Mouse (Mus musculus) hematopoietic stem cell, adult 5-6 weeks (primary cell): Measurements from ENCODE around the gene Stil. TPM values are rescaled to one million over a fixed set of nuclear protein-coding genes. Genes with fewer than 3 reads are reported as not detected.
A peak's percentile ranks its signal among the peaks of the same experiment; 100 is the strongest.

Experiments used
- ATAC-seq, 2 experiments: fragments of 125-278 bp in 1 of 2; replicated peaks in 1 of 2; 2 replicates each; pipeline ENCODE4 v1.8.0; 2016 to 2017; ENCODE audit warnings: inconsistent platforms in 2 of 2, mild to moderate bottlenecking in 2 of 2, moderate number of reproducible peaks in 2 of 2, low read depth in 1 of 2, moderate TSS enrichment in 1 of 2; ENCODE audit not compliant: low FRiP score in 2 of 2, poor library complexity in 2 of 2, severe bottlenecking in 2 of 2, insufficient read depth in 1 of 2, low TSS enrichment in 1 of 2
- total RNA-seq: library from RNA; stranded (forward); fragments of 172-1452, 232-1000 nt; gene quantifications from 2 replicates; pipeline ENCODE4 v1.2.3, GENCODE M21; 2017

Stil gene
- total RNA-seq, 1 experiment from 2014 or later, result 12.1 TPM

- ATAC-seq, result peak; percentile 33 to 37
Measured at GRCm38 (mm10) chr4:115062875-115063517, 63.0 kb downstream of the Stil start.

DNA sequence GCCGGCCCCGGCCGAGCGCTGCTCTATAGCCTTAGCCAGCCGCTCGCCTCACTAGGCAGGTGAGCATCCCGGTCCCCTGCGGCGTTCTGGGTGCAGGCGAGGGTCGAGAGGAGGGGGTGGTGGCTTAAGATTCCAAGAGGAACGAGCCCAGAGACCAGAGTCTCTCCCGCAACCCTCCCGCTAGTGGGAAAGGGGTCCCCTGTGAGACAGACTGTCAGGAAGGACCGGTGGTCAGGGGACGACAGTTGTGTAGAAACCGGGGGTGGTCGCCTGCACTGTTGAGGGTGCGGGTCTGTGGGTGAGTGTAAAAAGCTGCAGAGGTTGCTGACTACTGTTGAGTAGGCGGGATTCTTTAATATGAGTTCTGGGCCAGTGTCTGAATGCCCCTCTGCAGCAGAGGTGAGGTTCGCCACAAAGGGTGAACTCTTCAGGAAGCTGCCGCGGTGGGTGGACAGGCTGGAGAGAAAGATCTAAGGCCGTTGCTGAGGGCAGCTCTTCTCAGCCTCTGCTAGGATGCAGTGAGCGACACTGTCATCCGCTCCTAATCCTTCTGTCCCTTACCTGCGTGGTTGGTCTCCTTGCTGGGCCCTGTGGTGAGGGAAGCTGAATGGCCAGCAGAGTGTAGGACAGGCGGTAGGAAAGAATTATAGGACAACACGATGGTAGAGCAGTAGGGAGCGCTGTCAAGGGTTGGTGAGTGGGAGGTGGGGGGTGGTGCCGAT lies 63.7 kb downstream of the Stil start:
- peak; percentile 8 to 24; a peak in 2 of 4 replicates for ATAC-seq

DNA sequence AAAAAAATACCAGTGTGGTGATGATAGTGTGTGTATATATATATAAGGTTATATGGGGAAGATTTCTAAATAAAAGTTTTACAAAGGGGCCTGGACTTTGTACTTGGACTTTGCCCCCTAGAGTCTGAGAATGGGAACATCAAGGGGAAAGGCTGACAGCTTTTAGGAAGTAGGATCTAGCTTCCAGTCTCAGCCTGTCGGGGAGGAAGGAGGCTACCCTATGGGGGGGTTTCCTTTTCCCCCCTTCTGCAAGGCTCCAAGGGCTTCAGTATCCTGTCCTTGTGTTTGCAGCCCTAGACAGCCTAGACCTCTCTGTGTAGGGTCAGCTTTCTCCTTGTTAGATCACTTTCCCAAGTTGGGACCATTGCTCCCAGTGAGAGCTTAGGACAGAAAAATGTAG lies 71.7 kb downstream of the Stil start:
- ATAC-seq, result peak; percentile 14 to 21; a peak in 1 of 4 replicates

- no peak for ATAC-seq
Measured at GRCm38 (mm10) chr4:115074789-115075188, 74.8 kb downstream of the Stil start.

GRCm38 (mm10) chr4:115075204-115075915 lies 75.4 kb downstream of the Stil start:
- peak; percentile 83 to 85 for ATAC-seq

DNA sequence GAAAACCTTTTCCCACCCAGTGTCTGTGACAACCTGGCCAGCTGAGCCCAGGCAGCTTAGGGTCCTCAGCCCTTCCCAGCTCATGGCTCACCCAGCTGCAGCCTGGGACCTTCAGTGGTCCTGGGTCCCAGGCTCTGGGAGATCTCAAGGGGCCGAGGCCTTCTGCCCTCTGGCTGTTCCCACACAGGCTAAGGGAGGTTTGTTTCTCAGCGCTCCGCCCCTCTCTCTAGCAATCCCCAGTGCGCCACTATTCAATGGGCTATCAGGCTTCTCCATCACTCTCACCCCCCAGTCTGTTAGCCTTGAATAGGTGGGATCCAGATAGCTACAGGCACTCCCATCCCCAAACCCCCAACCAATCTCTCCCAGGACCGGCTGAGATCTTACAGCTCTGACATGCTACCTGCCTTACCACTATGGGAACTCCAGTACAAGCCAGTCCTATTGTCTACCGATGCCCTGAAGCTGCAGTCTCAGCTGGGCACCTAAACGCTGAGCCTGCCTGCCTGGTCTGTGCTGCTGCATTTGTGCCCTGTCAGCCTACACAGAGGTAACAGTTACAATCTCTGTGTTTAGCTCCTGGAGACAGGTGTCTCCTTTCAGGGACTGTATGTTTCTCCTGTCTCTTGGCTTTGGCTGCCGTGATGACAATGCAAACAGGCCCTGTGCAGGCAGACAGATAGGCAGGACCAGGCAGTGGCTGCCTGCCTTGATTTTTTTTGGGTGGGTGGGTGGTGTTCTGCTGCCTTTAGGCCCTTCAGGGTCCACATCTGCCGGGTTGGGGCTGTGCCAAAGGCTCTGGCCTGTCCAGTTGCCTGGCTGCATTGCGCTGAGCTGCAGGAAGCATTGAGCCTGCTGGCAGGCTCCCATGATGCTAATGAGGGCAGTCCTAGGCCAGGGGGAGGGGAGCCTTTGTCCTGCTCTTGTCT lies 79.2 kb downstream of the Stil start:
- ATAC-seq, result no peak

- ATAC-seq, result no peak
Measured at GRCm38 (mm10) chr4:115079821-115080349, 79.9 kb downstream of the Stil start.

DNA sequence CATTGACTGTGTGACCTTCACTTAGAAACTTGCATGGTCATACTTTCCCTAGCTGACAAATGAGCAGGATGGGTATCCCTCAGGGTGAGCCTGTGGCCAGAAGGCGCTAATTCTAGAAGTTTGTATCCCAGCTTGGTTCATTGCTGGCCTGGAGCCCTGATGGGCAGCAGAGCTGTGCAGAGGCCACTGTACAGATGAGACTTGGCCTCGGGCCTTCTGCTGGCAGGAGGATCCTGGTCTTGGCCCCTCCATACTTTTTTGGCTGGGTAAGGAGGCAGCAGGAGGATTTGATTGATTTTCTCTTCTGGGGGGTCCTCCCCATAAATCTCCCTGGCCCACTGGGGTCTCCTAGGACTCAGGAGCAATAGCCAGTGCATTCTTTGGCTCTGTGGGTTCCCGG lies 83.1 kb downstream of the Stil start:
- ATAC-seq, result no peak

DNA sequence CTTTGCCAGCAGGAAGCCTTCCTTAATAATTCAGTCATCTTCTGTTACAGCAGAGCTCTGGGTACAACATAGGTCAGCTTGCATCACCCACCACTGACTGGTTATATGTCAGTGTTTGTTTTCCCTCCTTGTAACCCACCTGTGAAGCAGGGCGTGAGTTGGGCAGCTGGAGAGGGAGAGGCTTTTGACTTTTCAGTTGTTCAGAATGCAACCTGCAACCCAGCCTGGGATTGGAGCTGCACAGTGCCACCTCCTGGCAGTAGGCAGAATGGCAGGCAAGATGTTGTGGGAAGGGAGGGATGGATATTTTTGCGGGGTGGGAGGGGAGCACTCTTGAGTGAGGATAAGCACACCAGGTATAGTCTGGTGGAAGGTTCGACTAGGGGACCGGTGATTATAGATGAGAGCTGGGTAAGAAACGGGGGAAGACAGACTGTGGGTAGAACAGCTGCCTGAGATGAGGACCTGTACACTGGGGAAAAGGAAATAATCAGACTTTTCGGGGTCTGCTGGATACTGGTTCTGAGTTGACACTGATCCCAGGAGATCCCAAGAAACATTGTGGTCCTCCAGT lies 85.7 kb downstream of the Stil start:
- ATAC-seq, result peak; percentile 68 to 77

DNA sequence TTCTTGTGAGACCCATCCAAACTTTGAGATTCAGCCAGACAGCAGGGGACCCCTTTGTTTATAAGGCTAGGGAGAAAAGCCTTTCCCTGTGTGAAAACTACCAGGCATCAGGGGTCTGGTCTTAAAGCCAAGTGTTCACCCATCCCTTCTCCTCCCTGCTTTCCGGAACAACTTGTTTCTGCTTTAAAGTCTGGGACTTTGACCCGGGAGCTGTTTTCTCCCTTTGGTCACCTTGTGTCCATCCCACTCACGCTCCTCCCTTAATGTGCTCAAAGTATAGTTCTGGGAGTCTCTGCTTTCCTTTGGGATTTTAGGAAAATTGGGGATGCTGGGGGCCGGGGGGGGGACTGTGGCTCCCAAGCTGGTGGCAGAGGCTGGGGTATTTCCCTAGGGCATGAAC lies 86.3 kb downstream of the Stil start:
- ATAC-seq, result no peak

DNA sequence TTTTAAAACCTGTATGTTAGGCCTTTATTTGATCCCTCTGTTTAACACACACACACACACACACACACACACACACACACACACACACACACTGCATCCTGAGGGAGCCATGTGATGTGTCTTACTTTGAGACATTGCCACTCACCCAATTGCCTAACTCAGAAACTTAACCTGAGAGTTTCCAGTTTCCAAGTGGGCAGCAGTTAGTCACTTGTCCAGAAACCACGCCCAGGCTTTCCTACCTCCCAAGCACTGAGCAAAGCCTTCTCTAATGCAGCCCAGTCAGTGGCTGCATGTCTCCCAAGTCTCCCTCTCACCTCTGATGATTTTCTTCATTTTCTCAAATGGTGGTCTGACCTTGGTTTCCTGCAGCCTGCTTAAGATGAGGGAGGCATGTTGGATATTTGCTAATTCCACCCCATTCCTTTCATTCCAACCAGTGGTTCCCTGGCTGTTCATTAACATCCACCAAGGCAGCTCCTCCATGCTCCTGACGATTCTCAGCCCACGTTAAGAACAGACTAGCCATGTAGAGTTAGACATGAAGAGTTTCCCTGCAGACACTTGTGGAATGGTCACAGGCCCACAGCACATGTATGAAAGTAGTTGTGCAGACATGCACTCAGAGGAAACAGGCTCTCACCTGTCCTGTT lies 86.9 kb downstream of the Stil start:
- ATAC-seq, result no peak

- ATAC-seq, result peak; percentile 78 to 84
Measured at GRCm38 (mm10) chr4:115088611-115089338, 88.8 kb downstream of the Stil start, which contains the start of gene Pdzk1ip1. Gene Pdzk1ip1, plus strand, starts transcription at chr4:115088708.

DNA sequence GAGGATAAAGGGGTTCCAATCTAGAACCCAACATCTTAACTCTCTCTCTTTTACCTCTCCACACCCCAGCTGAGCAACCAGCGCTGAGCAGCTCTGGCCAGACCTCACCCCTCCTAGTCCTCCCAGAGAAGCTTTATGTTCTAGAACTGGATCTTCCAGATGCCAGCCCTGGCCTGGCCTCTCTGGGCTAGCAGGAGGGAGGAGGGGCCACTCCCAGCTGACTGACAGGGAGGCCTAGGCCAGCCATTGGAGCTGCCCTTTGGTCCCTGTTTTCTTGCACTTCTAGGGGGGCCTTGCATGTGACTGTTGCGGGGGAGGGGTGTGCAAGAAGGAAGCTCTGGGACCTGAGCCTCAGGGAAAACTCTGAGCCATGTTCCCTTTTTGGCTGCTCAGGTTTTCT lies 90.6 kb downstream of the Stil start:
- ATAC-seq, result no peak

DNA sequence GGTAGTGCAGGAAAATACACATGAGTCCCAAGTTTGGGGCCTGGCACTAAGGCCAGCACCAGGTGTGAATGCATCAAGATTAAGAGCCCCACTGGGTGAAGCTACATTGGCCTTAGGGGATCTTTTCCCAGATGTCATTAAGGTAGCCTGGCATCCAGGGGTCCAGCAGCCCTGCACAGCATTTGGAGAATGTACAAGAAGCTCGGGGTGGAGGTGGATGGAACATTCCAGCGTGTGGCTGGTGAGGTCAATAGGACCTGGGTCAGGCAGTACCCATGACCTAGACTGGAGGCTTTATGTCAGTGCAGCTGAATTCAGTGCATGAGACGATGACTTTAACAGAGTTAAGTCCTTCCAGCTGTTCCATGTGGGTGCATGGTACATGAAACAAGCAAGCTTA lies 91.8 kb downstream of the Stil start:
- ATAC-seq, result no peak
